Mouse (Mus musculus) CD8-positive naive resting alpha-beta T cell, adult 2 months (primary cell): Measurements from ENCODE around the gene Itfg2.
"Not testable (repeated sequence)": the region's sequence is repeated elsewhere in the genome, so short reads cannot be mapped to it uniquely, and the experiment has no call there.

Source experiments
- DNase-seq, 2 experiments: peaks; one replicate each; pipeline ENCODE4 v3.0.0; 2022; ENCODE audit warnings: low read depth in 2 of 2, low spot score in 2 of 2

The Itfg2 gene

GRCm38 (mm10) chr6:128385026-128385425 is 39.7 kb downstream of the Itfg2 start:
- no peak for DNase-seq

DNA sequence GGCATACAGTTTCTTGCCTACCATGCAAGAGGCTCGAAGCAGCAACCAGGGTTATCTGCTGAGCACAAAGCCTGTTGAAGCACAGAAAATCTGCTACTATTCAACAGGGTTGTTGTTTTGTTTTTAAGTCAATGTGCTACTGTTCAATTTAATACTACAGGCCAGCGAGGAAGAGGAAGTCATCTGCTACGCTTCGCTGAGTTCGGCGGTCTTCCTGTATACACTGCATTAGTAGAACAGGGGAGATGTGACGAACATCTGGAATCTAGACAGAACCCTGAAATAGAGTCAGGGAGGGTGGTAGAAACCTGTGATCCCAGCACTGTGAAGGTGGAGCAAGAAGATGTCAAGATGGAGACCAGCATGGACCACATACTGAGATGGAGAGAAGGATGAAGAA is 41.0 kb downstream of the Itfg2 start:
- no peak for DNase-seq

GRCm38 (mm10) chr6:128381254-128381653 is 43.5 kb downstream of the Itfg2 start:
- DNase-seq: no peak

DNA sequence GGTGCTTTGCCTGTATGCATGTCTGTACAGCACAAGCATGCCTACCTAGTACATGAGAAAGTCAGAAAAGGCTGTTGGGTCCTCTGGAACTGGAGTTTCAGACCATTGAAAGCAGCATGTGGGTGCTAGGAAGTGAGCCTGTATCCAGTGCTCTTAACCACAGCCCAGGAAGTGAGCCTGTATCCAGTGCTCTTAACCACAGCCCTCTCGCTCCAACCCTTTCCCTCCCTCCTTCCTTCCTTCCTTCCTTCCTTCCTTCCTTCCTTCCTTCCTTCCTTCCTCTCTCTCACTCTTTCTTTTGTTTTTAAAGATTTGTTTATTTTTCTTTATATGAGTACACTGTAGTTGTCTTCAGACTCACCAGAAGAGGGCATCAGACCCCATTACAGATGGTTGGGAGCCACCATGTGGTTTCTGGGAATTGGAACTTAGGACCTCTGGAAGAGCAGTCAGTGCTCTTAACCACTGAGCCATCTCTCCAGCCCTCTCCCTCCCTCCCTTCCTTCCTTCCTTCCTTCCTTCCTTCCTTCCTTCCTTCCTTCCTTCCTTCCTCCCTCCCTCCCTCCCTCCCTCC is 44.0 kb downstream of the Itfg2 start:
- not testable (repeated sequence) for DNase-seq

- no peak for DNase-seq
These were observed 45.1 kb downstream of the Itfg2 start for GRCm38 (mm10) chr6:128379636-128380035.

- no peak for DNase-seq
These were observed 48.2 kb downstream of the Itfg2 start for GRCm38 (mm10) chr6:128376371-128377085.

DNA sequence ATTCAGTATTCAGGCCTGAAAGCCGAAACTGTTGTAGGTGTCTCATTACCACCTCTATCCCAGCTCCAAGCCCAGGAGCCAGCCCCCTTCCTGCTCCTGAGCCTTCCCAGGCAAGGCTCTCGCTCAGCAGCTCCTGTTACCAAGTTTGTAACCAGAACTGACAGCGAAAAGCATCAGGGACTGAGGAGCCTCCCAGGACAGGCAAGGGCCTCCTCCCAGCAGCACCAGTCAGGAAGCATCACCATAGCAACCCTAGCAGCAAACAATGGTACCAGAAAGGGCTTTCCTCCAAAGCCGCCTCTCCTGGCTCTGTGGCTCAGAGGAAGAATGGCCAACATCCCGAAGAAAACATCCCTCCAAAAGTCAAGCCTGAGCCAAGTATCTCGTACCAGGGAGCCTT is 49.5 kb downstream of the Itfg2 start, which contains the start of the genes Tex52 and Gm44596:
Gene Tex52 (plus strand): TSS at position 265 of the 400 bp plus-strand sequence.
Gene Gm44596 (plus strand): TSS at position 312 of the 400 bp plus-strand sequence.
- no peak for DNase-seq

GRCm38 (mm10) chr6:128370040-128370439 is 54.7 kb downstream of the Itfg2 start:
- no peak for DNase-seq

DNA sequence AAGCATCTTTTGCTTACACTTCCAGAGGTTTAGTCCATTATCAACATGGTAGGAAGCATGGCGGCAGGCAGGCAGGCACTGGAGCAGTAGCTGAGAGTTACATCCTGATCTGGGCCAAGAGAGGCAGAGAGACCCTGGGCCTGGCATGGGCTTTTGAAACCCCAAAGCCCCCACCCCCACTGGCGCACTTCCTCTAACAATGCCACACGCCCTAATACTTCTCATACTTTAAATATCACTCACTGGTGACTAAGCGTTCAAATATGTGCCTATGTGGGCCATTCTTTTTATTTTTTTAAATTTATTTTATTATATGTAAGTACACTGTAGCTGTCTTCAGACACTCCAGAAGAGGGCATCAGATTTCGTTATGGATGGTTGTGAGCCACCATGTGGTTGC is 58.3 kb downstream of the Itfg2 start:
- no peak for DNase-seq

GRCm38 (mm10) chr6:128364721-128365120 is 60.0 kb downstream of the Itfg2 start:
- DNase-seq: no peak

GRCm38 (mm10) chr6:128363007-128363825 is 61.5 kb downstream of the Itfg2 start:
- DNase-seq: no peak

GRCm38 (mm10) chr6:128362381-128363006 is 62.2 kb downstream of the Itfg2 start, which contains the start of the genes Rhno1 and Foxm1:
Gene Rhno1, minus strand, starts transcription at chr6:128362911.
Gene Foxm1, plus strand, starts transcription at chr6:128362967.
- DNase-seq: peak; percentile 62 to 75

GRCm38 (mm10) chr6:128361901-128362300 is 62.8 kb downstream of the Itfg2 start:
- no peak for DNase-seq
